Mouse (Mus musculus): ENCODE results near the gene Ank2. TPM values are rescaled to one million over a fixed set of nuclear protein-coding genes. Genes with fewer than 3 reads are reported as not detected.
"Not testable (repeated sequence)": the region's sequence is repeated elsewhere in the genome, so short reads cannot be mapped to it uniquely, and the experiment has no call there.

The Ank2 gene
- polyA plus RNA-seq, 1 experiment, result 0.29 TPM

DNA sequence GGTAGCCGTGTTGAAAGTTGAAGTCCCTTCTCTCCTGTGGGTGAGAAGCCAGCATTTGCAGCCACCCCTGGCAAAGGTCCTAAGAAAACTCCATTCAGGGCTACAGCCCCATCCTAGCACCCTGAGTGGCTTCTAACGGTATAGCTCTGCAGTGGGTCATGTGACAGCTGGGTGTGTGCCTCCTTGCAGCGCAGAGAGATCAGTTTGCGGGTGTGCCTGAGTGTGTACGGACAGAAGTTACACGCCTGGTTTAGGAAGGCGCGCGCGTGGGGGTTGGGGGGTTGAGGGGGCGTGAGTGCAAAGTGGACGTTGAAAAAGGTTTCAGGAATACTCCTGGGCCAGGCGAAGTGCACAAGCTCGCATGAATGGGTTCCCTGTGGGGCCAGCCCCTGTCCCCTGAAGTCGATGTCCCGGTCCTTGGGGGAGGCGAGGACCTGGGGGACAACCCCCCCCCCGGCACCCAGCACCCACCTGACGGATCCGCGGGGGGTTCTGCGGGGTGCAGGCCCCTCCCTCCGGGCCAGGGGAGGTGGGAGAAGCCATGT is 881 bp downstream of the Ank2 start:
- peak overlapping the region; percentile 55 for H3K4me3 ChIP-seq (replicated peaks)
- no peaks in the 10 kb centered on the region for H3K36me3 ChIP-seq (ENCODE audit: control insufficient read depth)
- peaks cover 40% of the 10 kb centered on the region for H3K27me3 ChIP-seq (ENCODE audit: control insufficient read depth)
- TF ChIP-seq TAL1 (IDR thresholded peaks at IDR 0.05; ENCODE audit: low read length), result no peak
- H3K4me1 ChIP-seq (ENCODE audit: control insufficient read depth), result peaks cover 9% of the 10 kb centered on the region
- H3K9me3 ChIP-seq (ENCODE audit: control insufficient read depth, low read length), result no peaks in the 10 kb centered on the region; the same call in 1 of the 2 replicates

DNA sequence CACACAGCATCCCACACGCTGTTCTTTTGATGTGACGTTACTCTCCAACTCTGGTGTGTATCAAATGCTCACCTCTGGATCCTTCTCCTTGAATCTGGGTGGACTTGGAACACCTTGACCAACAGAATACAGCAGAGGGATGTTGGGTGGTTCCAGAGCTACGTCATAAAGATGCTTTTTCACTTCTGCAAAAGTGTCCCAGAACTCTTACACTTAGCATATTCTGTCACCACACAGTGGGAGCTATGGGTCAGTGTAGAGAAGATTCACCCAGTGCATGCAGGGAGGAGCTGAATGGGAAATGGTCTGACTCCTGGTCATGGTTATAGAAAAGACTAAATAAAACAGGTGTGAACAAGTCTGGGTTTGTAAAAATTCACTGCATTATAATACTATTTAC is 6.5 kb downstream of the Ank2 start:
- H3K27me3 ChIP-seq (ENCODE audit: control insufficient read depth), result peaks cover 8% of the 10 kb centered on the region
- H3K36me3 ChIP-seq (ENCODE audit: control insufficient read depth), result no peaks in the 10 kb centered on the region
- TF ChIP-seq TAL1 (IDR thresholded peaks at IDR 0.05; ENCODE audit: low read length), result no peak
- no peak for TF ChIP-seq GATA1 (IDR thresholded peaks at IDR 0.05; ENCODE audit: low read length)
- H3K9me3 ChIP-seq (ENCODE audit: control insufficient read depth, low read length), result no peaks in the 10 kb centered on the region
- no peak overlapping the region for H3K4me3 ChIP-seq (replicated peaks)
- no peaks in the 10 kb centered on the region for H3K4me1 ChIP-seq (ENCODE audit: control insufficient read depth)

DNA sequence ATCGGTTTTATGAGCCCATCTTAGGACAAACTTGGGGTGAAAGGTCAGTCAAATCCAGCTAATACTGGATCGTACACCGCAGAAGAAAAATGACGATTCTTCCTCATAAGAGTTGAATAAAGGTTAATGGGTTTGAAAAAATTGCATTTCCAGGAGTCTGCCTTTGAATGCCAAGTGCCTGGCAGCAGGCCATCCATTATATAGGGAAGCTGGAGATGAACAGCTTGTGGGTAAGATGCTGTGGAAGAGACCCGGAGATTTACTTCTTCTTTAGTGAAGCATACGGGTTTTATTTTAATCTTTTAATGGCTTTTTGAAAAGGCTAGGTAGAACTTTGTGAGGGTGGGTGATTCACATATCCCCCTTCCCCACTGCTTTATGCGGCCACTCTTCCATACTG is 11.8 kb downstream of the Ank2 start:
- TF ChIP-seq GATA1 (IDR thresholded peaks at IDR 0.05; ENCODE audit: low read length) (no peak), TAL1 (IDR thresholded peaks at IDR 0.05; ENCODE audit: low read length) (no peak)
- H3K4me3 ChIP-seq (replicated peaks), result no peak overlapping the region
- no peaks in the 10 kb centered on the region for H3K9me3 ChIP-seq (ENCODE audit: control insufficient read depth, low read length)
- no peaks in the 10 kb centered on the region for H3K36me3 ChIP-seq (ENCODE audit: control insufficient read depth)
- H3K4me1 ChIP-seq (ENCODE audit: control insufficient read depth), result no peaks in the 10 kb centered on the region
- H3K27me3 ChIP-seq (ENCODE audit: control insufficient read depth), result no peaks in the 10 kb centered on the region

DNA sequence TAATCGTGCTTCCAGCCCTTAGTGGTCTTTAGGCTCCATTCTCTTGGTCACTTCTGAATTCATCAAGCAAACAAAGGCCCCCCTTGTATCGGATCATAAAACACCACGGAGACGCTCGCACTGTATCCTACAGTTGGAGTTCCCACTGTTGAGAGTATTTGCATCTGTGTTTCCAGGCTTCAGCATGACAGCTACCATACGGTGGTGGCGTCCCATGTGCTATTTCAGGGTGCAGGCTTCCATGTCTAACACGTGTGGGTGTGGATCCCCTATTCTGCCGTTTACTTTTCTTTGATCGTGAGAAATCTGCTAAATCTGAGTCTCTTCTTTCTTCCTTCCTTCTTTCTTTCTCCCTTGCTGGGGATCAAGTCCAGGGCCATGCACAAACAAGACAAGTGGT is 14.0 kb downstream of the Ank2 start:
- TF ChIP-seq TAL1 (IDR thresholded peaks at IDR 0.05; ENCODE audit: low read length) (no peak), GATA1 (IDR thresholded peaks at IDR 0.05; ENCODE audit: low read length) (no peak)
- Histone ChIP-seq H3K4me3 (replicated peaks) (no peak overlapping the region), H3K36me3 (ENCODE audit: control insufficient read depth) (no peaks in the 10 kb centered on the region), H3K27me3 (ENCODE audit: control insufficient read depth) (no peaks in the 10 kb centered on the region), H3K4me1 (ENCODE audit: control insufficient read depth) (no peaks in the 10 kb centered on the region), H3K9me3 (ENCODE audit: control insufficient read depth, low read length) (no peaks in the 10 kb centered on the region)

DNA sequence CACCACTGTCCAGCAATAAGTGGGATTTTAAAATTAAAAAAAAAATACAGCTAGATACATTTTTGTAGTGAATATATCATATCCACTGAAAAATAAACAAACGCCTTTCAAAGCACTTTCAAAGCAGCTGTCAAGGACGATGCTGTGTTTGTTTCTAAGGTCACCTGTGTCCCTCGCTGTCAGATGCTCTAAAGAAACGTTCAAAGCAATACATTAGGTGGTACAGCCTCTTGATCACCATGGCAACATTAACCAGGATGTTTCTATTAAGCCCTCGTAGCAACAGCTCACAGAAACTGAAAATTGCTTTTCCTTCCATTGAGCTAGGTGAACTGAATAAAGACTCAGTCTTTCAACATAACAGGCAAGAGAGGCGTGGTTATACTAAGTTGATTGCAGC is 17.5 kb downstream of the Ank2 start:
- Histone ChIP-seq H3K4me3 (replicated peaks) (no peak overlapping the region), H3K9me3 (ENCODE audit: control insufficient read depth, low read length) (no peaks in the 10 kb centered on the region), H3K27me3 (ENCODE audit: control insufficient read depth) (no peaks in the 10 kb centered on the region), H3K36me3 (ENCODE audit: control insufficient read depth) (no peaks in the 10 kb centered on the region), H3K4me1 (ENCODE audit: control insufficient read depth) (0 out of 2 replicates have a peak, but pooled peaks cover 2% of the 10 kb centered on the region)
- TF ChIP-seq GATA1 (IDR thresholded peaks at IDR 0.05; ENCODE audit: low read length), result no peak
- no peak for TF ChIP-seq TAL1 (IDR thresholded peaks at IDR 0.05; ENCODE audit: low read length)

DNA sequence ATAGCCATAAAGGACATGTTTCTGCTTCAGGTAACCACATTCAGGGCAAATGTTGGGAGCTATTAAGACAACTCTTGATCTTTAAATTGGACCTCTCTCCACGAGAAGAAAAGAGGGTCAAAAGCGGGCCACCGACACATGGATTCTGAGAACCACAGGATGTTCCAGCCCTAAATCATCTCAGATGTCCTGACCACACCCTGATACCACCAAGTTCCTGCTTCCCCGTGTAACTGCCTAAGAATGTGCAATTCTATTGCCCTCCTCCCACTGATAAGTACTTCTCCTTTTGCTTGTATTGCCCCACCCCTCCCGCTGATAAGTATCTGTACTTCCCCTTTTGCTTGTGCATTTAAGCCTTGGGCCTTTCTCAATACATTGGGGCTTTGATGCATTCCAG is 18.8 kb downstream of the Ank2 start:
- H3K4me1 ChIP-seq (ENCODE audit: control insufficient read depth); H3K36me3 ChIP-seq (ENCODE audit: control insufficient read depth); H3K4me3 ChIP-seq (replicated peaks); H3K9me3 ChIP-seq (ENCODE audit: control insufficient read depth, low read length); H3K27me3 ChIP-seq (ENCODE audit: control insufficient read depth): not testable (repeated sequence)

DNA sequence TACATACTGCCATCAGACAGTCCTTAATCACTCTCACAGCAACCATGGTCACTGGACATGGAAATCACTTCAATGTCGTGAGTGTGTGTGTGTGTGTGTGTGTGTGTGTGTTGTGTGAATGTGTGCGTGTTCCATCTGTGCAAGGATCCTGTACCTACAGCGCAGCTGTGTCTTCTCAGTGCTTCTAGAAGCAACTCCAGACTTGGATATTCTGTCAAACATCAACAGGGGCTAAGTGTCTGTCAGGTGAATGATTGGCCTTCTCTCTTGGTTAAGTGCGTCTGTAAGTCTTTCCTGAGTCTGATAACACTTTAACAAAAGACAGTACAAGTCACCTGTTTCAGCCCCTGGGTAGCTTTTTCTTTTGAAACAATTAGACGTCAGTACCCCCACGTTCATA is 25.0 kb downstream of the Ank2 start:
- Histone ChIP-seq H3K4me3 (replicated peaks) (no peak overlapping the region), H3K27me3 (ENCODE audit: control insufficient read depth) (no peaks in the 10 kb centered on the region), H3K4me1 (ENCODE audit: control insufficient read depth) (peaks cover 7% of the 10 kb centered on the region), H3K9me3 (ENCODE audit: control insufficient read depth, low read length) (no peaks in the 10 kb centered on the region), H3K36me3 (ENCODE audit: control insufficient read depth) (no peaks in the 10 kb centered on the region)
- no peak for TF ChIP-seq GATA1 (IDR thresholded peaks at IDR 0.05; ENCODE audit: low read length)
- TF ChIP-seq TAL1 (IDR thresholded peaks at IDR 0.05; ENCODE audit: low read length), result no peak

DNA sequence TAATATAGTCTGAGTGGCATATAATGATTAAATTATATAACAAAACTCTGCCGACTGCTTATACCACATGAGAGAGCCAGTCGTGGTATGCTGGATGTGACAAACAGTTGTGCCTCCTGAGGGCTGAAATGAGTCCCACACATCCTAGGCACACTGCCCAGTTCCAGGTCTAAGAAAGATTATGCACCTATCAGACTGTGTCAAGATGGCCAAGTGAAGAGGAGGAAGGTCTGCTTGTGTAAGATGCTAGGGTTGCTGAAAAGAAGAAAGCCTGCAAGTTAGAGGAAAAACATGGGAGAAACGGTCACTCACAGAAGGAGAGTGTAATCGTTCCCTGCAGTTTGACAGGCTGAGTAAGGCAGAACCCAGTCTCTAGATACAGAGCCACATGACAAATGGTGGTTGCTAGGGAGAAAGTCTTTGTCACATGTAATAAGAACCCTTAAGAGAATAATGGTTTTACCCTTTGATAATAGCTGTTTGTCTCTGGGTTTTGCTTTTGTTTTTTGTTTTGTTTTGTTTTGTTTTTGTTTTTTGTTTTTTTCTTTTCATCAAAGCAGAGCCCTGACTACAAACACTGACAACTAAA is 29.9 kb downstream of the Ank2 start:
- Histone ChIP-seq H3K36me3 (ENCODE audit: control insufficient read depth) (no peaks in the 10 kb centered on the region), H3K4me1 (ENCODE audit: control insufficient read depth) (peaks cover 25% of the 10 kb centered on the region), H3K9me3 (ENCODE audit: control insufficient read depth, low read length) (no peaks in the 10 kb centered on the region), H3K27me3 (ENCODE audit: control insufficient read depth) (no peaks in the 10 kb centered on the region), H3K4me3 (replicated peaks) (no peak overlapping the region)
- TF ChIP-seq TAL1 (IDR thresholded peaks at IDR 0.05; ENCODE audit: low read length), result no peak
- no peak for TF ChIP-seq GATA1 (IDR thresholded peaks at IDR 0.05; ENCODE audit: low read length)

DNA sequence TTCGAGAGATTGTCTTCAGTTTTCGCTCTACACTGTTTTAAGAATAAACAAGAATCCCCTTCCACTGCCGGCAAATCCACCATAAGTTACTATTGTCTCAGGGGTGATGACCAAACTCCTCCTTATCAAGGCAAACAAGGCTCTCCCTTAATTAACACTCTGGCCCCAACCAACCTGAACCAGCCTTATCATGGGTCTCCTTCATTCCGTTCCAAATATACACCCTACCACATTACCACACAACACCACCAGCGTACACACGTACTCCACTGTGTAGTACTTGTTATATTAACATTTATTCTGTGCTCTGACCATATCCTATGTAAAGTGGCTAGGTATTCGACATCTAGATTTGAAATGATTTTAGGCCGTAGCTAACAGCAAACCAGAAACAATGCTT is 30.6 kb downstream of the Ank2 start:
- Histone ChIP-seq H3K27me3 (ENCODE audit: control insufficient read depth) (no peaks in the 10 kb centered on the region), H3K36me3 (ENCODE audit: control insufficient read depth) (no peaks in the 10 kb centered on the region), H3K4me1 (ENCODE audit: control insufficient read depth) (peaks cover 25% of the 10 kb centered on the region), H3K4me3 (replicated peaks) (no peak overlapping the region), H3K9me3 (ENCODE audit: control insufficient read depth, low read length) (no peaks in the 10 kb centered on the region)
- TF ChIP-seq TAL1 (IDR thresholded peaks at IDR 0.05; ENCODE audit: low read length) (no peak), GATA1 (IDR thresholded peaks at IDR 0.05; ENCODE audit: low read length) (no peak)
